Mouse (Mus musculus) heart, adult 18-20 months (tissue): ENCODE data around the gene Wipi2. TPM values are rescaled to one million over a fixed set of nuclear protein-coding genes. Genes with fewer than 3 reads are reported as not detected.

Experiments
- DNase-seq, 2 experiments: peaks; one replicate each; pipeline ENCODE4 v3.0.0; 2021 to 2022; ENCODE audit warnings: mixed read lengths in 1 of 2
- total RNA-seq, 2 experiments: library from RNA; stranded (reverse); gene quantifications; 2 replicates each; pipeline ENCODE4 v1.2.3; 2021

Wipi2 gene
- total RNA-seq, 2 experiments from 2014 or later, result 35.7 to 38.8 TPM

DNA sequence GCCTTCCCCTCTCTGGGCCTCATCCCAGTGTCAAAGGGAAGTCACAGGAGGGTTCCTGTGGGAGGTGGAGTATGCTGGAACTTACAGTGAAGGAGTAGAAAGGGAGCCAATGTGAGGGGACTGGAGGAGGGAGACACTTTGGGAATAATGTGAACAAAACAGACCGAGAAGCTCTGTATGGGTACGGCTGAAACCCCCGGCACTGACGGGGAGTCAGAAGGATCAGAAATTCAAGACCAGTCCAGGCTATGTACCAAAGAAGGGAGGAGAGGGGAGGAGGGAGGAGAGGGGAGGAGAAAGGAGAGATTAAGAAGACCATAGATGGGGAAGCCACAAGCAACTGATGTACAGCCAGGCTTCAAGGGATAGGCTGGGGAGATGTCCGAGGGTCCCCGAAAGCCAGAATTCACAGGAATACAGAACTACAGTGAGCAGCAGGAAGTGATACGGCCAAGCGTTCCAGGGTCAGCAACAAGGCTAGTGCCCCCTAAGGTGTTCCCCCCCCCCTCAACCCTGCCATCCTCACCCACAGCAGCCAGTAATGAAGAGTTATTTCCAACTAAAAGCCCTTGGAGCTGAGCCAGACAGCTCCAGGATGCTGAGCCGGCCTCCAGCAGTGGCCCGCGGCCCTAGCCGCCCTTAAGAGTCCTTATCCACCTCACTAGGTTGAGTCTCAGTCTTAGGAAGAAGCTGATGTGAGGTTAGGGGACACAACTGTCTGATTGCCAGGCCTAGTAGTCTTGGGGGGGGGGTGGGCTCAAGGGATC, 65.7 kb downstream of the Wipi2 start:
- DNase-seq, result no peak

DNA sequence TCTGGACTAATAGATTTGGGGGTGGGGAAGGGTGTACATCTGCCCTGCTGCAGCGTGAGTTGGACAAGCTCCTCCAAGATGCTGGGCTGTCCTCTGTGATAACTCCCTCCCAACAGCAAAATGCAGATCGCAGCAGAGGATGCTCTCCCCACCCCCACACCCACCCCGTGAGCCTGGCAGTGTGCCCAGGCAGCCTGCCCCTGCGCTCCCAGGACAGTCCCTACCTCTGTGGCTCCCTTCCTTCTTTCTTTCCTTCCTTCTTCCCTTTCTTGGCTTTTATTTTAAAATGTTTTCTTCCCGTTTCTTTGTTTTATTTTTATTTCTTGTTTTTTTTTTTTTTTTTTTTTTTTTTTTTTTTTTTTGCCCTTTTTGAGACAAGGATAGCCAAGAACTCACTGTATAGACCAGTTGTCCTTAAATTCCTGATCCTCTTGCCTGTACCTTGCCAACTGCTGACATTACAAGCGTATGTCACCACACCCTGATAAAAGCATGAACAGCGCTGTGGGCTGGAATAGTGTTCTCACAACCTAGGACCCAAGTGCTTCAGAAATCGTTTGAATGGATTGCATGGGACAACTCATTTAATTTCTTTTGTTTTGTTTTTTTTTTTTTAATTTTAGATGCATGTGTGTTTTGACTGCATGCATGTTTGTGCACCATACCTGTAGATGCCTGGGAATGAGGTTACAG, 66.4 kb downstream of the Wipi2 start:
- DNase-seq, result no peak

DNA sequence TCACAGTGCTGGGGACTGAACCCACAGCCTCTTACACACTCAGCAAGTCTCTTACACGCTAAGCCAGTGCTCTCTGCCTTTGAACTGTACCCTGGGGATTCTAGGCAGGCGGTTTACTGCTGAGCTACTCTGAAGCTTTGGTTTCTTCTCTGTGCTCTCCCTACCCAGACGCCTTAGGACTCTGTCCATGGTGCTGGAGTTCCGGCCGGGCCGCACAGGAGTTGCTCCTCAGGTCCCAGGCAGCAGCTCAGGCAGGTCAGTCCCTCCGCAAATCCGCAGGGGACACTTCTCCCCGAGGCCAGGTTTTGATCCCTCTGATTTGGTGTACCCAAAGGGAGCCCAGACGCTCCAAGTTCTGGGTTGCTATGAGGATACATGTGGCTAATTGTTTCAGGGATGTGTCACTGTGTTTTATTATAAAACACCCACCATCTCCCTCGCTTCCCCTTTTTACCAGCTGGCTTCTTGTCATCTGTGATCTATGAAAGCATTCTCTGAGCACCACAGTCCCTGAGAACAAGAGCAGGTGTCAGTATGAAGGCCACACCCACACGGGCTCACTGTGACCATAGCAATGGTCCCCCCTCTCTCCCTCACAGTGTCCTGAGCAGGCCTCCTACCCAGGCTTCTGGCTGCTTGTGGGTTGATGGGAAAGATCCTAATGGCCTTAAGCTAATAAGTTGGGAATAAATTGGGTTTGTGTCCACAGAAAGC, 67.3 kb downstream of the Wipi2 start:
- DNase-seq, result peak in 1 of 2 experiments; percentile 50

DNA sequence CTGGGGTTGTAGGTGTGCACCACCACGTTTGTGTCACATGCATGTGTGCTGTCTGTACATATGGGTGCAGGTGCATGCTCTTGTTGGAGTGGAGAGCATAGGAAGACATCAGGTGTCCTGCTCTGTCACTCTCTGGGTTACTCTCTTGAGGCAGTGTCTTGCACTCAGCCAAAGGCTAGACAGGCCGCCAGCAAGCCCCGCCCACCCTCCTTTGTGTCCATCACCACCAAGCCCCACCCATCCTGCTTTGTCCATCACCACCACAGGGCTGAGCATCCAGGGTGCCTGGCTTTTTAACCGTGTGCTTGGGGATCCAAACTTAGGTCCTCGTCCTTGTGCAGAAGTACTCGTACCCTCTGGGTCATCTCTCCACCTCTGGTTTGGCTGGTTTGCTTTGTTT, 68.8 kb downstream of the Wipi2 start:
- no peak for DNase-seq

- DNase-seq, result no peak
These were observed 69.4 kb downstream of the Wipi2 start for GRCm38 (mm10) chr5:142696865-142697264.

DNA sequence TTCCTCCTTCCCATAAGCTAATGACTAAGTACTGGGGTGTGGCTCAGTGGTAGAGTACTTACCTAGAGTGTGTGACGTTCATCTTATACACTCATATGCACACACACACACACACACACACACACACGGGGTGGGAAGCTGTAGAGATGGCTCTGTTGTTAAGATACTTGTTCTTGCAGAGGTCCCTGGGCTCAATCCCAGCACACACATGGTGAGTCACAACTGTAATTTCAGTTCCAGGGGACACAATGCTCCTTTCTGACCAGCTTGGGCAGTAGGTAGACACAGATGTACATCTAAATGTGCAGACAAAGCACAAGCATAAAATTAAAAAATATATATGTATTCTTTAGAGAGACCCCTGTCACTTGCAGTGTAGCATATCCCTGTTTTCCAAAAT, 70.2 kb downstream of the Wipi2 start:
- no peak for DNase-seq

GRCm38 (mm10) chr5:142700842-142701589, 73.5 kb downstream of the Wipi2 start:
- no peak for DNase-seq

DNA sequence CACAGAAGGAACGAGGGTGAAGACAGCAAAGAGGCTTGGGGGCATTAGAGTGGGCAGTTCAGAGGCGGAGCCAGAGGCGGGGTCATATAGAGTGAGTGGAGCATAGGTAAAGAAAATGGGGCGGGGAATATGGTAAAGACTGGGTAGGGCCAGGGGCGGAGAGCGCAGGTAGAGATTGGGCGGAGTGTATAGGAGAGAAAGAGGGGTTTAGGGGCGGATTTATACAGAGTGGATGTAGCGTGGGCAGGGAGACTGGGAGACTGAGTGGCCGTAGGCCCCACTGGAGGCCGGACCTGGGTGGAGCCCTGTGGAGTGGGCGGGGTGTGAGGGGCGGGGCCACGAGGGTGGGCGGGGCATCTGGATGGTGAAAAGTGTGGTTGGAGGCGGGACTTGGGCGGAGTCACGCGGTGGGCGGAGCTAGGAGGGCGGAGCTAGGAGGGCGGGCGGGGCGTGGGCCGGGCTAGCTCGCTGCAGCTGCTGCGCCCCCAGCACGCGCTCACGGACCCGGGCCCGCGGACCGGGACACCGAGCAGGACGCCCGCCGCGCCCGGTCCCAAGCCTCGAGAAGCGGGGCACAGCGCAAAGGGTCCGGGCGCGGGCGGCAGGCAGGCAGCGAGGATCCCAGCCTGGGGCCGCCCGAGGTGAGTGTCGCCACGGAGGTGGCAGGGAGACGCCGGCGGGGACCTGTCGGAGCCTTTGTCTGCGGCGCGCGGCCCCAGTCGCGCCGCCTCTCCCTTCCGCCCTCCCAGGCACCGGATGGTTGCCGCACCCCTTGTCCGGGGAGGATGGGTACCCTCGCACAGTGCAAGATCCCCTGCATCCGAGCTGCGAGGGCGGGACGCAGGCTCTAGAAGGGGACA, 74.4 kb downstream of the Wipi2 start:
- no peak for DNase-seq

GRCm38 (mm10) chr5:142702511-142703138, 75.1 kb downstream of the Wipi2 start:
- no peak for DNase-seq

- DNase-seq, result no peak
These were observed 76.1 kb downstream of the Wipi2 start for GRCm38 (mm10) chr5:142703569-142703968.

- no peak for DNase-seq
These were observed 80.2 kb downstream of the Wipi2 start for GRCm38 (mm10) chr5:142707709-142708108.

DNA sequence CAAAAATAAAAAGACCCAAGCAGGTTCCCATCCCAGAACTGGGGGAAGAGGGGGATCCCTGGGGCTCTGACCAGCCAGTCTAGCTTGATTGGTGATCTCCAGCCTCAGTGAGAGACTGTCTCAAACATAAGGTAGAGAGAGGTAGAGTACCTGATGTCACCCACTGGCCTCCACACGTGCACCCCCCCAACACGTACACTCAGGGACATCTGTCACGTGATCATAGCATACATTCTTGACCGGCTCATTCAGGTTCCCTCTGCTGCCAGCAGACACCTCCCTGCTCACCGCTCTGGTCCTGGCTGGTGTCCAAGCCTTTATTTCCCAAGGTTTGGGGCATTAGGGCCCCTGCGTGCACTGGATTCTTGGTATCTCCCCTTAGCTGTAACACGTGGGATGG, 81.9 kb downstream of the Wipi2 start:
- no peak for DNase-seq

GRCm38 (mm10) chr5:142712373-142712772, 84.9 kb downstream of the Wipi2 start:
- DNase-seq, result no peak

- no peak for DNase-seq
These were observed 86.5 kb downstream of the Wipi2 start for GRCm38 (mm10) chr5:142713966-142714365.

- DNase-seq, result no peak
These were observed 87.6 kb downstream of the Wipi2 start for GRCm38 (mm10) chr5:142715059-142715458.

DNA sequence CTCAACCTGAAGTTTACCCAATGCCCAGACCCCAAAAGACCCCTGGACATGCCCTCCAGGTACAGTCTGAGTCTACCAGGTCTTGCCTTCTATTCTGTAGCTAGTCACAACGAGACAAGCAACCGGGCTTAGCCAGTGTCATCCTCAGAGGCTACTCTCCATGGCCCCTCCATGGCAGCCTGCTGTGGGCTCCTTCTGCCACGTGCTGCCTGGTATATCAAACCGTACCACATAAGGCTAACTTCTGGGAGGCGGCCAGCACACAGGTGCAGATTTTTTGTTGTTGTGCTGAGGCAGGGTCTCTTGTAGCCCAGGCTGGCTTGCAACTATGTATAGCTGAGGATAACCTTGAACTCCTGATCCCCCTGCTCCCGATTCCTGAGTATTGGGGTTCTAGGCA, 88.6 kb downstream of the Wipi2 start:
- DNase-seq, result no peak

- peak; percentile 47 to 90 for DNase-seq
These were observed 90.5 kb downstream of the Wipi2 start for GRCm38 (mm10) chr5:142718037-142718436.

GRCm38 (mm10) chr5:142718486-142718885, 91.0 kb downstream of the Wipi2 start:
- DNase-seq, result no peak

DNA sequence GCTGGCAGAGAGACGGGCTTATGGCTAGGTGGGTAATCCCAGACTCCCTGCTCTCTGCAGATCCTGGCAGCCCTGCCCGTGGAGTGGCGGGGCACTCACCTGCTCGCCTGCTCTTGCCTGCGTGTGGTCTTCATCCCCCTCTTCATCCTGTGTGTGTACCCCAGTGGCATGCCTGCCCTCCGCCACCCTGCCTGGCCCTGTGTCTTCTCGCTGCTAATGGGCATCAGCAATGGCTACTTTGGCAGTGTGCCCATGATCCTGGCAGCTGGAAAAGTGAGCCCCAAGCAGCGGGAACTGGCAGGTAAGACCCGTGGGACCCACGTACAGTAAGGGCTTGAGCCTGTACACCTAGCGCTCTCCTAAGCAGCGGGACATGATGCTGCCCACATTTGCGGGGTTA, 92.4 kb downstream of the Wipi2 start:
- no peak for DNase-seq
